In the genomic region with DNA sequence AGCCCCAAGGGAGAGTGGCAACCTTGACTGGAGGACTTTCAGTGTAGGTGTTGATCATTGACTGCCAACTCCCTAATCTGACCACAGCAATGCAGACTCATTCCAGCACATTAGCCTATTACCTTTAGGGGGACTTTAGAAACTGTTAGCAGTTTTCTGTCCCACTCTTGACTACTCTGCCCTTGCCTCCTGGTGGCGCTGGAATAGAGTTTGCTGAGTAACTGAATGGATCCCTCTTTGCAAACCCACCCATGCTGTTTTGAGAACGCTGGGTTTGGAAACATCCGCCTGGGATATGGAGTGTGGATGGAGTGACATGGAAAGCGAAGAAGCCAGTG, we compare ENCODE assay signal across 7 mouse cellular contexts. TPM values are rescaled to one million over a fixed set of nuclear protein-coding genes. Genes with fewer than 3 reads are reported as not detected.
DNase-seq lines count a peak whose midpoint lies in the region; ATAC-seq lines count a peak whose summit lies in the region.

No protein-coding gene starts in this region.

- no peaks in the 10 kb centered on the region for H3K9me3 ChIP-seq in liver, embryonic 11.5 days (ENCODE audit: control insufficient read depth, low read length)
- no peaks in the 10 kb centered on the region for H3K9me3 ChIP-seq in forebrain, embryonic 10.5 days
- no peaks in the 10 kb centered on the region for H3K9me3 ChIP-seq in intestine, embryonic 16.5 days (ENCODE audit: control insufficient read depth, low read length)
- H3K9me3 ChIP-seq in neural tube, embryonic 14.5 days (ENCODE audit: control insufficient read depth, low read length): no peaks in the 10 kb centered on the region

- no peak overlapping the region for H3K9ac ChIP-seq in liver, embryonic 11.5 days (ENCODE audit: low read depth, low read length)
- H3K9ac ChIP-seq in intestine, embryonic 16.5 days (ENCODE audit: low read depth, low read length): peak overlapping the region; percentile 51; the same call in 1 of the 2 replicates
- no peak overlapping the region for H3K9ac ChIP-seq in neural tube, embryonic 14.5 days (replicated peaks; ENCODE audit: low read depth, low read length)

- DNase-seq in liver, embryonic 11.5 days (ENCODE audit: low spot score): no peak
- DNase-seq in liver: no peak
- DNase-seq in forebrain, embryonic 10.5 days (ENCODE audit: extremely low spot score, low spot score): no peak
- DNase-seq in natural killer cell, adult 2 months (ENCODE audit: low spot score in 2 of 2): no peak
- no peak for DNase-seq in cerebellum, adult 9-10 months

- ATAC-seq in liver, embryonic 11.5 days (replicated peaks; ENCODE audit: low FRiP score): no peak
- ATAC-seq in intestine, embryonic 16.5 days: no peak; the same call in 1 of the 2 replicates
- no peak for ATAC-seq in neural tube, embryonic 14.5 days (ENCODE audit: low read depth)

- H3K27me3 ChIP-seq in liver, embryonic 11.5 days (replicated peaks; ENCODE audit: control insufficient read depth, insufficient read depth, low read length): peaks cover 34% of the 10 kb centered on the region
- H3K27me3 ChIP-seq in forebrain, embryonic 10.5 days (ENCODE audit: poor library complexity, severe bottlenecking): peaks cover 61% of the 10 kb centered on the region
- H3K27me3 ChIP-seq in intestine, embryonic 16.5 days (replicated peaks; ENCODE audit: control insufficient read depth, insufficient read depth, low read length): peaks cover 26% of the 10 kb centered on the region
- H3K27me3 ChIP-seq in neural tube, embryonic 14.5 days (ENCODE audit: control insufficient read depth, insufficient read depth, low read length): peaks cover 19% of the 10 kb centered on the region

- H3K36me3 ChIP-seq in liver, embryonic 11.5 days (ENCODE audit: control insufficient read depth, insufficient read depth, low read length): no peaks in the 10 kb centered on the region
- H3K36me3 ChIP-seq in forebrain, embryonic 10.5 days (replicated peaks): no peaks in the 10 kb centered on the region
- H3K36me3 ChIP-seq in intestine, embryonic 16.5 days (ENCODE audit: control insufficient read depth, insufficient read depth, low read length): no peaks in the 10 kb centered on the region
- H3K36me3 ChIP-seq in neural tube, embryonic 14.5 days (ENCODE audit: control insufficient read depth, insufficient read depth, low read length): no peaks in the 10 kb centered on the region

- no peaks in the 10 kb centered on the region; the same call in 1 of the 2 replicates for H3K4me1 ChIP-seq in liver, embryonic 11.5 days (replicated peaks; ENCODE audit: control insufficient read depth, insufficient read depth, low read length)
- H3K4me1 ChIP-seq in forebrain, embryonic 10.5 days: peaks cover 12% of the 10 kb centered on the region
- no peaks in the 10 kb centered on the region for H3K4me1 ChIP-seq in intestine, embryonic 16.5 days (ENCODE audit: control insufficient read depth, insufficient read depth, low read length)
- H3K4me1 ChIP-seq in neural tube, embryonic 14.5 days (ENCODE audit: control insufficient read depth, insufficient read depth, low read length): no peaks in the 10 kb centered on the region

- peak overlapping the region; percentile 72 for H3K4me2 ChIP-seq in liver, embryonic 11.5 days
- peak overlapping the region; percentile 97 for H3K4me2 ChIP-seq in intestine, embryonic 16.5 days (ENCODE audit: low read depth, low read length)
- H3K4me2 ChIP-seq in neural tube, embryonic 14.5 days (ENCODE audit: low read depth, low read length): peak overlapping the region; percentile 72

- WGBS in liver, embryonic 11.5 days: 48% methylated on average over 4 of the region's 4 CpGs
- WGBS in forebrain, embryonic 10.5 days: 42% methylated on average over 4 of the region's 4 CpGs
- WGBS in intestine, embryonic 16.5 days: 43% methylated on average over 4 of the region's 4 CpGs
- 49% methylated on average over 4 of the region's 4 CpGs for WGBS in neural tube, embryonic 14.5 days

- H3K27ac ChIP-seq in liver, embryonic 11.5 days (ENCODE audit: low read depth, low read length): no peak overlapping the region
- no peak overlapping the region for H3K27ac ChIP-seq in forebrain, embryonic 10.5 days
- H3K27ac ChIP-seq in intestine, embryonic 16.5 days (ENCODE audit: low read length): no peak overlapping the region
- no peak overlapping the region for H3K27ac ChIP-seq in neural tube, embryonic 14.5 days (ENCODE audit: low read depth, low read length)

- H3K4me3 ChIP-seq in liver, embryonic 11.5 days (ENCODE audit: low read depth, low read length): peak overlapping the region; percentile 50
- peak overlapping the region; percentile 69 for H3K4me3 ChIP-seq in forebrain, embryonic 10.5 days
- H3K4me3 ChIP-seq in intestine, embryonic 16.5 days (ENCODE audit: low read length): peak overlapping the region; percentile 55
- H3K4me3 ChIP-seq in neural tube, embryonic 14.5 days (ENCODE audit: low read depth, low read length): peak overlapping the region; percentile 45; the same call in 1 of the 2 replicates

RNA-seq across cellular contexts. Expression of a gene that starts 0.6 kb away (rescaled TPM):
- polyA plus RNA-seq in liver, embryonic 11.5 days (2014; fragmentation: Nextera tagmentation; extraction: Ambion mirVana): 0.86 and 1.5 TPM in 2 replicates
- polyA plus RNA-seq in forebrain, embryonic 10.5 days (2016; fragmentation: Nextera tagmentation; extraction: Ambion mirVana): 0.22 and 0.41 TPM in 2 replicates
- 0.49 and 0.53 TPM in 2 replicates for polyA plus RNA-seq in intestine, embryonic 16.5 days (2015; fragmentation: Nextera tagmentation; extraction: Ambion mirVana)
- polyA plus RNA-seq in neural tube, embryonic 14.5 days (2014; fragmentation: Nextera tagmentation; extraction: Ambion mirVana): 15.4 and 17.1 TPM in 2 replicates
